Mouse (Mus musculus) stomach, embryonic 15.5 days (tissue): ENCODE results near the gene Ces2b. TPM values are rescaled to one million over a fixed set of nuclear protein-coding genes. Genes with fewer than 3 reads are reported as not detected.
A peak's percentile ranks its signal among the peaks of the same experiment; 100 is the strongest.

Source experiments
- ATAC-seq: fragments of 200-750 bp; cut with Nextera tagmentation; 2 replicates; pipeline ENCODE4 v1.8.0; 2017; ENCODE audit warnings: low read depth, moderate number of reproducible peaks, moderate TSS enrichment; ENCODE audit not compliant: insufficient read depth, low FRiP score
- H3K27ac ChIP-seq: fragments of 300-500 bp; sonication (generic); 2 replicates; pipeline ENCODE4 v1.5.1; 2015; ENCODE audit warnings: mild to moderate bottlenecking, inconsistent platforms
- H3K27me3 ChIP-seq: fragments of 300-500 bp; sonication (generic); replicated peaks from 2 replicates; pipeline ENCODE4 v1.6.1; 2015; ENCODE audit warnings: inconsistent platforms
- H3K36me3 ChIP-seq: fragments of 300-500 bp; sonication (generic); 2 replicates; pipeline ENCODE4 v1.6.1; 2015; ENCODE audit warnings: inconsistent platforms
- H3K4me1 ChIP-seq: fragments of 300-500 bp; sonication (generic); 2 replicates; pipeline ENCODE4 v1.6.1; 2015; ENCODE audit warnings: inconsistent platforms
- H3K4me2 ChIP-seq: fragments of 300-500 bp; sonication (generic); 2 replicates; pipeline ENCODE4 v1.6.1; 2015; ENCODE audit warnings: mild to moderate bottlenecking, inconsistent platforms
- H3K4me3 ChIP-seq: fragments of 300-500 bp; sonication (generic); replicated peaks from 2 replicates; pipeline ENCODE4 v1.5.1; 2015; ENCODE audit warnings: inconsistent platforms
- H3K9ac ChIP-seq: fragments of 300-500 bp; sonication (generic); 2 replicates; pipeline ENCODE4 v1.6.1; 2015; ENCODE audit warnings: inconsistent platforms
- H3K9me3 ChIP-seq: fragments of 300-500 bp; sonication (generic); 2 replicates; pipeline ENCODE4 v1.6.1; 2016; ENCODE audit warnings: inconsistent platforms
- WGBS: fragments of 180-500 bp; shearing (Covaris S2); methylation state at CpG from one replicate; pipeline ENCODE4 v1.1.7; 2015; 5-methylcytosine and 5-hydroxymethylcytosine counted together
- polyA plus RNA-seq: library from polyadenylated mRNA; unstranded; fragments of >200 nt; fragmentation: Nextera tagmentation; extraction: Ambion mirVana; gene quantifications from 2 replicates; pipeline ENCODE4 v1.2.1, GENCODE M21; 2015

Ces2b gene
- polyA plus RNA-seq: 0.55 and 0.59 TPM in 2 replicates

- no peak within 1 kb of the TSS for H3K9ac ChIP-seq
- WGBS: 34% methylated on average over 5 of the region's 5 CpGs
- no peak within 1 kb of the TSS for H3K4me2 ChIP-seq
- no peaks in the 10 kb centered on the region for H3K9me3 ChIP-seq
- no peaks in the 10 kb centered on the region for H3K4me1 ChIP-seq
- H3K27ac ChIP-seq: no peak within 1 kb of the TSS
- no peak within 1 kb of the TSS for H3K4me3 ChIP-seq
- no peaks in the 10 kb centered on the region for H3K27me3 ChIP-seq
- H3K36me3 ChIP-seq: no peaks in the 10 kb centered on the region
- ATAC-seq: no peak
Observed at GRCm38 (mm10) chr8:104831440-104831839, at the start of gene Ces2b. Ces2b (plus strand) TSS chr8:104831572.

- WGBS: 55% methylated on average over 1 of the region's 1 CpGs
- Histone ChIP-seq H3K27me3 (no peaks in the 10 kb centered on the region), H3K4me3 (no peak overlapping the region), H3K4me1 (no peaks in the 10 kb centered on the region), H3K4me2 (no peak overlapping the region), H3K9me3 (no peaks in the 10 kb centered on the region), H3K9ac (no peak overlapping the region), H3K27ac (no peak overlapping the region), H3K36me3 (no peaks in the 10 kb centered on the region)
- no peak for ATAC-seq
Observed at GRCm38 (mm10) chr8:104787049-104787448, 44.3 kb upstream of the Ces2b start.

- H3K27me3 ChIP-seq: no peaks in the 10 kb centered on the region
- no peaks in the 10 kb centered on the region for H3K9me3 ChIP-seq
- H3K9ac ChIP-seq: no peak overlapping the region
- no peak for ATAC-seq
- no peak overlapping the region for H3K4me3 ChIP-seq
- WGBS: 71% methylated on average over 2 of the region's 2 CpGs
- H3K27ac ChIP-seq: no peak overlapping the region
- no peaks in the 10 kb centered on the region for H3K36me3 ChIP-seq
- H3K4me2 ChIP-seq: no peak overlapping the region
- H3K4me1 ChIP-seq: no peaks in the 10 kb centered on the region
Observed at GRCm38 (mm10) chr8:104788929-104789328, 42.4 kb upstream of the Ces2b start.

GRCm38 (mm10) chr8:104789886-104790680 lies 41.3 kb upstream of the Ces2b start:
- no peak overlapping the region for H3K27ac ChIP-seq
- ATAC-seq: no peak
- H3K9ac ChIP-seq: no peak overlapping the region
- 50% methylated on average over 3 of the region's 3 CpGs for WGBS
- H3K27me3 ChIP-seq: no peaks in the 10 kb centered on the region
- H3K4me3 ChIP-seq: no peak overlapping the region
- H3K36me3 ChIP-seq: no peaks in the 10 kb centered on the region
- H3K4me1 ChIP-seq: no peaks in the 10 kb centered on the region
- no peaks in the 10 kb centered on the region for H3K9me3 ChIP-seq
- no peak overlapping the region for H3K4me2 ChIP-seq

GRCm38 (mm10) chr8:104799385-104799784 lies 32.0 kb upstream of the Ces2b start:
- Histone ChIP-seq H3K27ac (no peak overlapping the region), H3K9me3 (no peaks in the 10 kb centered on the region), H3K4me3 (no peak overlapping the region), H3K36me3 (no peaks in the 10 kb centered on the region), H3K9ac (no peak overlapping the region), H3K4me1 (no peaks in the 10 kb centered on the region), H3K4me2 (no peak overlapping the region), H3K27me3 (no peaks in the 10 kb centered on the region)
- no peak for ATAC-seq
- WGBS: 91% methylated on average over 1 of the region's 1 CpGs

GRCm38 (mm10) chr8:104806127-104806526 lies 25.2 kb upstream of the Ces2b start:
- no peak overlapping the region for H3K27ac ChIP-seq
- H3K4me2 ChIP-seq: no peak overlapping the region
- no peaks in the 10 kb centered on the region for H3K4me1 ChIP-seq
- no peak overlapping the region for H3K4me3 ChIP-seq
- no peak for ATAC-seq
- H3K36me3 ChIP-seq: no peaks in the 10 kb centered on the region
- no peaks in the 10 kb centered on the region for H3K9me3 ChIP-seq
- no peaks in the 10 kb centered on the region for H3K27me3 ChIP-seq
- WGBS: 38% methylated on average over 2 of the region's 2 CpGs
- H3K9ac ChIP-seq: no peak overlapping the region

- Histone ChIP-seq H3K9ac (no peak overlapping the region), H3K27ac (no peak overlapping the region), H3K4me1 (no peaks in the 10 kb centered on the region), H3K36me3 (no peaks in the 10 kb centered on the region), H3K4me3 (no peak overlapping the region), H3K27me3 (no peaks in the 10 kb centered on the region), H3K9me3 (no peaks in the 10 kb centered on the region), H3K4me2 (no peak overlapping the region)
- 75% methylated on average over 7 of the region's 7 CpGs for WGBS
- ATAC-seq: no peak
Observed at GRCm38 (mm10) chr8:104808542-104809413, 22.6 kb upstream of the Ces2b start.

- WGBS: 76% methylated on average over 3 of the region's 3 CpGs
- Histone ChIP-seq H3K4me1 (no peaks in the 10 kb centered on the region), H3K9ac (no peak overlapping the region), H3K4me3 (no peak overlapping the region), H3K36me3 (no peaks in the 10 kb centered on the region), H3K27me3 (no peaks in the 10 kb centered on the region), H3K27ac (no peak overlapping the region), H3K4me2 (no peak overlapping the region), H3K9me3 (no peaks in the 10 kb centered on the region)
- ATAC-seq: peak; percentile 60
Observed at GRCm38 (mm10) chr8:104809436-104809835, 21.9 kb upstream of the Ces2b start.

GRCm38 (mm10) chr8:104826912-104827311 lies 4.5 kb upstream of the Ces2b start:
- Histone ChIP-seq H3K9ac (no peak overlapping the region), H3K4me1 (no peaks in the 10 kb centered on the region), H3K9me3 (no peaks in the 10 kb centered on the region), H3K36me3 (no peaks in the 10 kb centered on the region), H3K4me2 (no peak overlapping the region), H3K27me3 (no peaks in the 10 kb centered on the region), H3K27ac (no peak overlapping the region), H3K4me3 (no peak overlapping the region)
- ATAC-seq: no peak
- 86% methylated on average over 1 of the region's 1 CpGs for WGBS

GRCm38 (mm10) chr8:104828221-104828620 lies 3.2 kb upstream of the Ces2b start:
- Histone ChIP-seq H3K4me2 (no peak overlapping the region), H3K9ac (no peak overlapping the region), H3K36me3 (no peaks in the 10 kb centered on the region), H3K4me1 (no peaks in the 10 kb centered on the region), H3K9me3 (no peaks in the 10 kb centered on the region), H3K27me3 (no peaks in the 10 kb centered on the region), H3K4me3 (no peak overlapping the region), H3K27ac (no peak overlapping the region)
- no peak for ATAC-seq
- 75% methylated on average over 3 of the region's 3 CpGs for WGBS

- H3K27me3 ChIP-seq: no peaks in the 10 kb centered on the region
- H3K27ac ChIP-seq: no peak overlapping the region
- no peak overlapping the region for H3K9ac ChIP-seq
- H3K4me1 ChIP-seq: no peaks in the 10 kb centered on the region
- H3K4me3 ChIP-seq: no peak overlapping the region
- ATAC-seq: no peak
- no peaks in the 10 kb centered on the region for H3K9me3 ChIP-seq
- 77% methylated on average over 3 of the region's 3 CpGs for WGBS
- H3K4me2 ChIP-seq: no peak overlapping the region
- no peaks in the 10 kb centered on the region for H3K36me3 ChIP-seq
Observed at GRCm38 (mm10) chr8:104841360-104842078, 10.1 kb downstream of the Ces2b start.

- Histone ChIP-seq H3K4me3 (no peak within 1 kb of the TSS), H3K9me3 (no peaks in the 10 kb centered on the region), H3K36me3 (no peaks in the 10 kb centered on the region), H3K9ac (no peak within 1 kb of the TSS), H3K27ac (no peak within 1 kb of the TSS), H3K4me2 (no peak within 1 kb of the TSS), H3K27me3 (no peaks in the 10 kb centered on the region), H3K4me1 (no peaks in the 10 kb centered on the region)
- WGBS: 74% methylated on average over 3 of the region's 3 CpGs
- ATAC-seq: no peak
Observed at GRCm38 (mm10) chr8:104846831-104847230, 15.5 kb downstream of the Ces2b start, which contains the start of gene Ces2c. Ces2c (plus strand) TSS chr8:104847068.
